Mouse (Mus musculus) cerebellum, adult 2 months (tissue): Measurements from ENCODE around the gene Rcor1. TPM values are rescaled to one million over a fixed set of nuclear protein-coding genes. Genes with fewer than 3 reads are reported as not detected.

Experiments
- DNase-seq, 2 experiments: peaks; one replicate each; pipeline ENCODE4 v3.0.0; 2021
- H3K27ac ChIP-seq: fragments of 200-500 bp; 2 replicates; pipeline ENCODE4 v1.5.1; 2012; ENCODE audit warnings: low read length, control low read depth, inconsistent platforms; ENCODE audit not compliant: insufficient read depth
- H3K27me3 ChIP-seq: fragments of 200-500 bp; 2 replicates; pipeline ENCODE4 v1.6.1; 2012; ENCODE audit warnings: inconsistent platforms, mild to moderate bottlenecking, low read length, moderate library complexity; ENCODE audit not compliant: control insufficient read depth, insufficient read depth
- H3K4me1 ChIP-seq: fragments of 200-500 bp; 2 replicates; pipeline ENCODE4 v1.6.1; 2011; ENCODE audit warnings: low read length; ENCODE audit not compliant: control insufficient read depth, insufficient read depth
- H3K4me3 ChIP-seq: fragments of 200-500 bp; replicated peaks from 2 replicates; pipeline ENCODE3; 2011; ENCODE audit warnings: mild to moderate bottlenecking, low read depth, low read length, control low read depth; ENCODE audit not compliant: insufficient read depth
- CTCF ChIP-seq: fragments of 200-500 bp; IDR thresholded peaks from 2 replicates; pipeline ENCODE4 v1.5.1; 2011; ENCODE audit warnings: low read depth, mild to moderate bottlenecking, control low read depth, low read length, moderate library complexity, borderline replicate concordance; ENCODE audit not compliant: insufficient read depth
- POLR2A ChIP-seq: fragments of 200-500 bp; IDR thresholded peaks from 2 replicates; pipeline ENCODE4 v1.6.1; 2011; ENCODE audit warnings: low read length, control low read depth, borderline replicate concordance; ENCODE audit not compliant: insufficient read depth
- WGBS: fragments of 180-500 bp; shearing (Covaris S2); methylation state at CpG from one replicate; pipeline ENCODE4 v1.1.7; 2018; 5-methylcytosine and 5-hydroxymethylcytosine counted together
- polyA plus RNA-seq: library from polyadenylated mRNA; depleted of rRNA; stranded (reverse); fragments of >200 nt; gene quantifications from 2 replicates; pipeline ENCODE4 v1.2.3, GENCODE M21; 2012

Gene Rcor1
- polyA plus RNA-seq, 1 experiment = 15.8 TPM

DNA sequence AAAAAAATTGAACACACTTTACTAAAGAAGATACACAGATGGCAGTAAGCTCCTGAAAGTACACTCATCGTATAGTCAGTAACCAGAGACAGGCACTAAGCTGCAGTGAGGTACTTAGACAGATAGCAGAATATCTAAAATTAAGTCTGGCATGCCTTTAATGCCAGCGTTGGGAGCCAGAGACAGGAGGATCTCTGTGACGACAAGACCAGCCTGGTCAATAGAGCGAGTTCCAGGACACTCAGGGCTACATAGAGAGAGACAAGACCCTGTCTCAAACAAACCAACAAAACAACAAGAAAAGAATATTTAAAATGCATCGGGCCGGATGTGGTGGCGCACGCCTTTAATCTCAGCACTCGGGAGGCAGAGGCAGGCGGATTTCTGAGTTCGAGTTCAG lies 41.1 kb upstream of the Rcor1 start:
- no peak overlapping the region for H3K4me3 ChIP-seq
- TF ChIP-seq CTCF = no peak
- TF ChIP-seq POLR2A = no peak
- 97% methylated on average over 11 of the region's 11 CpGs for WGBS
- DNase-seq = no peak
- no peaks in the 10 kb centered on the region for H3K27me3 ChIP-seq
- no peak overlapping the region for H3K27ac ChIP-seq
- H3K4me1 ChIP-seq = no peaks in the 10 kb centered on the region

DNA sequence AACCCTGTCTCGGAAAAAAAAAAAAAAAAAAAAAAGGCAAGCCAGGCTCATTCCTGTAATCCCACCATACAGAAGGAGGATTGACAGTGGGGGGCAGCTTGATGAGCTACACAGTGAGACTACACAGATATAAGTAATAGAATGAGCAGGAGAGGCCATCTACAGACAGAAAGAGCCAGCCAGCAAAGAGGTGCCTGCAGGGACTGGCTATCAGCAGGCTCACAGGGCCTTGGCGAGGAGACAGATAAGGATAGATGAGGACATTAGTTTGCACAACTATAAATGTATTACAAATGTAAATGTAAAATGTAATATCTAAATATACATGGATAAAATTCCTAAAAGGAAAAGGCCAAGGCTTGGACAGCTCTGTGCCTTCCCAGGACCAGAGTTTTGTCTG lies 39.3 kb upstream of the Rcor1 start:
- no peaks in the 10 kb centered on the region for H3K4me1 ChIP-seq
- WGBS = 89% methylated on average over 2 of the region's 2 CpGs

DNA sequence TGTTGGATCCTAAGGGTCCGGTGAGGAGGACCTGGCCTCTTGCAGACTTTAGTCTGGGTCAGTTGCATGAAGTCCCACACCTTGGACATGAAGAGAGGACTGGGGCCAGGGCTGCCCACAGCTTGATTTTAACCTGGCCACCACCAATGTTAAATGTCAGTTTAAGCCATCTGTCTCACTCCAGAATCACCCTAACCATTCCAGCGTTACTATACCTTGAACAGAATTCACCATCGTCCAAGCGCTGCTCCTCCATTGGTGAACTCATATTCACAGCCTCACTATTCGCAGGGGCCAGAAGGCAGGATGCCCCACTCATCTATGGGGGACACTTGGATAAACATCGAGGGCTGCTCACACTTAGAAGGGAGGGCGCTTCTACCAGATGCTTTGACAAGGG lies 38.2 kb upstream of the Rcor1 start:
- WGBS = 92% methylated on average over 7 of the region's 7 CpGs

More for the DNA sequence above, 39.3 kb upstream of the Rcor1 start:
- no peak overlapping the region for H3K4me3 ChIP-seq
- no peak overlapping the region for H3K27ac ChIP-seq
- no peaks in the 10 kb centered on the region for H3K27me3 ChIP-seq
- DNase-seq = no peak
- TF ChIP-seq POLR2A (no peak), CTCF (no peak)

DNA sequence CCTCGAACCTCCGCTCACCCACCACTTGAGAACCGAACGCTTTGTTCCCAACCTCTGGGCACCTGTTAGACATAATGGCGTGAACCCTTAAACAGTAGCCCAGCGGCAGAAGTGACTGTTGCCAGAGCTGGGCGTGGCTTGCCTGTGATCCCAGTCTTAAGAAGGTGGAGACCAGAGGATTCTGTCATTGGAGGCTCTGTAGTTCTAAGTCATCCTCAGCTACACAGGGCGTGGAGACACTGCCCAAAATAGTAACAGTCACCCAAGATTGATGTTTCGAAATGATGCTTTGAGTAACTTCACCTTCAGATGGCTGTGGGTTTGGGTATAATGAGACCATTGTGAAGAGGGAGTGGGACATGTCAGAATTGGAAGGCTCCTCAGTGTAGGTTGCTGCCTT lies 35.0 kb upstream of the Rcor1 start:
- Histone ChIP-seq H3K4me3 (no peak overlapping the region), H3K27me3 (no peaks in the 10 kb centered on the region), H3K4me1 (peaks cover 10% of the 10 kb centered on the region), H3K27ac (no peak overlapping the region)
- TF ChIP-seq POLR2A = no peak
- TF ChIP-seq CTCF = no peak
- 75% methylated on average over 9 of the region's 9 CpGs for WGBS
- no peak for DNase-seq

More for the DNA sequence above, 38.2 kb upstream of the Rcor1 start:
- no peak for DNase-seq
- no peak overlapping the region for H3K27ac ChIP-seq
- no peaks in the 10 kb centered on the region for H3K4me1 ChIP-seq
- no peak for TF ChIP-seq POLR2A
- no peak for TF ChIP-seq CTCF
- no peak overlapping the region for H3K4me3 ChIP-seq
- no peaks in the 10 kb centered on the region for H3K27me3 ChIP-seq

DNA sequence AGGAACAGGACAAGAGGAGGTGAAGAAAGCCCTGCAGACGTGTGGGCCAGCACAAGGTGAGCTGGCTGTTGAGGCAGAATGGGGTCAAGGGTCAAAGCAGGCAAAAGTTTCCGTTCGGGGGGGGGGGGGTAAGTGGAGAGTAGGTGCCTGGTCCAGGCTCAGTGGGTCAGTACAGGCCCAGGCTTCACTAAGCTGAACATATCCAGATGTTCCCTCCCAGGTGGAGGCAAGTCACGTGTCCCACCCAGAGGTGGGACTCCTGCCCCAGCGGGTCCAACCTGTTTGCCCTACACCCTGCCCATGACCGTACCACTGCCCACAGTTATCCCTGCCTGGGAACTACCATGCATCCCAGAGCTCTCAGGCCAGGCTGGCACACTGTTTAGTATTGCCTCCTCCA lies 33.3 kb upstream of the Rcor1 start:
- Histone ChIP-seq H3K4me3 (no peak overlapping the region), H3K27ac (no peak overlapping the region), H3K27me3 (no peaks in the 10 kb centered on the region), H3K4me1 (peaks cover 12% of the 10 kb centered on the region)
- DNase-seq = no peak
- 82% methylated on average over 6 of the region's 6 CpGs for WGBS
- TF ChIP-seq POLR2A (no peak), CTCF (no peak)

DNA sequence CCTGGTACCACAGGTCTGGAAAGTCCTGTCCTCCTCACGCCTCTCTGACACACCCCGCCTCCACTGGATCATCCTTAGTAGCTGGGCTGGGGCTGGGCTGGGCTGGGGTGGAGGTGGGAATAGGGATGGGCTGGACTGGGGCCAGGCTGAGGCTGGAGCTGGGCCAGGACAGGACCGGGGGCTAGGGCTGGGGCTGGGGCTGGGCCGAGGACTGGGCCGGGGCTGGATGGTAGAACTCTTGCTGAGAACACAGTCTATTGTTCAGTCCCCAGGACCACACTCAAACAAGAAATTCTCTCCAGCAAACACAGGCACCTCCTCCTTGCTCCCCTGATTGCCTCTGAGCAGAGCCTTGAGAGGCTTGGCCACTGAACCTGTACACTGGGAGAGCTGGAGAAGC lies 32.8 kb upstream of the Rcor1 start:
- WGBS = 66% methylated on average over 5 of the region's 5 CpGs

DNA sequence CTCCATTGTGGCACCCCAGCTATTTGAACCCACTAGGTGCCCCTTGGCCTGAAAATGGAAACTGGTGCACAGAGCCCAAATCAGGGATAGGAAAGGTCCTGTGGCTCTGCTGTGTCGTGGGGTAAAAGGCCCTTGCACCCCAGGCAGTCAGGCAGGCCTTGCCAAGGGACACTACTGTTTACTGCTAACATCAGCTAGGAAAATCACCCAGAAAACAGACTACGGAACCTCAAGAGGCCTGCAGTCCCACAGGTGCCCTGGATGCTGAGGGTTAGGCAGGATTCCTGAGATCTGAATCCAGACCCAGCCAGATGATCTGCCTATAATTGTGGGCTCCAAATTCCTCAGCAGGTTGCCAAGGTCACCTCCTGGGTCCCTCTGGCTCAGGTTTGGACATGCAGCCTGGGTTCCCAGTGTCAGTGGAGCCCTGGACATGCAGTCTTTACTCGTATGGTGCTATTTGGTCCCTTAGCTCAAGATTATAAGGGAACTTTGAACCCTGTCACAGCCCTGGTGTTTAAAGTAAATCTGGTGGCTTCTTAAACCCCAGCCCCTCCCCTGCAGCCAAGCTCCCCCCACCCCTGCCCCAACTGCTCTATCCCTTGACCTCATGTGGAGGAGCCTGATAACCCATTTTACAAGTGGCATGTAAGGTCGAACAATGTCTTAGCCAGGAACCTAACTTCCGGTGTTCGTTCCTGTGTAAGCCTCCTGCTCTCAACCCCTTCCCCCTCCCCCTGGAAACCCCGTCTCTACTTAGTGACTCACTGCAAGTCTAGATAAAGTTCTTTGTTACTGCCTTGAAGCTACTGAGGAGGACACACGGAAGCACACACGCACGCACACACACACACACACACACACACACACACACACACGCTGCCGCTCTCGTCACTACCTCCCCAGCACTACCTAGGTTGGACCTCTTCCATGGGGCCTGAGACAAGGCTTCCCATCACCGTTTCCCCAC lies 31.7 kb upstream of the Rcor1 start:
- DNase-seq = no peak
- TF ChIP-seq CTCF = no peak
- TF ChIP-seq POLR2A = no peak
- Histone ChIP-seq H3K27me3 (no peaks in the 10 kb centered on the region), H3K4me1 (peaks cover 12% of the 10 kb centered on the region), H3K4me3 (no peak overlapping the region), H3K27ac (no peak overlapping the region)
- 88% methylated on average over 14 of the region's 14 CpGs for WGBS

More for the DNA sequence above, 32.8 kb upstream of the Rcor1 start:
- Histone ChIP-seq H3K27ac (no peak overlapping the region), H3K4me3 (no peak overlapping the region), H3K4me1 (peaks cover 12% of the 10 kb centered on the region), H3K27me3 (no peaks in the 10 kb centered on the region)
- DNase-seq = no peak
- TF ChIP-seq CTCF = no peak
